Mouse (Mus musculus) ES-E14 (cell line): ENCODE measurements around the gene Acsf2. TPM values are rescaled to one million over a fixed set of nuclear protein-coding genes. Genes with fewer than 3 reads are reported as not detected.

Experiments
- DNase-seq: peaks from one replicate; pipeline ENCODE4 v3.0.0-alpha.2; 2013; ENCODE audit warnings: low read depth, low spot score
- H3K27ac ChIP-seq: 2 replicates; pipeline ENCODE4 v1.5.1; 2012; ENCODE audit warnings: low read depth, mild to moderate bottlenecking, low read length, moderate library complexity, mixed read lengths; ENCODE audit not compliant: poor library complexity, insufficient read depth, severe bottlenecking
- H3K36me3 ChIP-seq: 2 replicates; pipeline ENCODE4 v1.6.1; 2012; ENCODE audit warnings: mild to moderate bottlenecking, low read length, moderate library complexity, mixed read lengths; ENCODE audit not compliant: control insufficient read depth, poor library complexity, insufficient read depth, severe bottlenecking
- H3K4me1 ChIP-seq, 2 experiments: fragments of 150-350 bp in 1 of 2; sonication (generic) in 1 of 2; 2 replicates each; pipeline ENCODE4 v1.6.1; 2012; ENCODE audit warnings: low read length in 2 of 2, mild to moderate bottlenecking in 1 of 2, mixed read lengths in 1 of 2; ENCODE audit not compliant: control insufficient read depth in 2 of 2, insufficient read depth in 2 of 2, poor library complexity in 1 of 2
- H3K4me3 ChIP-seq, 2 experiments: fragments of 150-350 bp in 1 of 2; sonication (generic) in 1 of 2; 2 replicates each; pipeline ENCODE4 v1.5.1; 2012; ENCODE audit warnings: low read length in 2 of 2, low read depth in 1 of 2, mild to moderate bottlenecking in 1 of 2, mixed read lengths in 1 of 2; ENCODE audit not compliant: insufficient read depth in 1 of 2, poor library complexity in 1 of 2, severe bottlenecking in 1 of 2
- H3K9ac ChIP-seq: 2 replicates; pipeline ENCODE4 v1.6.1; 2012; ENCODE audit warnings: low read depth, mild to moderate bottlenecking, low read length, mixed read lengths; ENCODE audit not compliant: poor library complexity, insufficient read depth, severe bottlenecking
- H3K9me3 ChIP-seq: fragments of 150-350 bp; sonication (generic); 2 replicates; pipeline ENCODE4 v1.6.1; 2012; ENCODE audit warnings: low read depth, mild to moderate bottlenecking, low read length; ENCODE audit not compliant: control insufficient read depth, insufficient read depth
- CHD2 ChIP-seq: IDR thresholded peaks from 2 replicates; pipeline ENCODE4 v1.6.1; 2014; ENCODE audit warnings: mild to moderate bottlenecking, low read depth, low read length, inconsistent platforms
- HCFC1 ChIP-seq: IDR thresholded peaks from 2 replicates; pipeline ENCODE4 v1.6.1; 2012; ENCODE audit warnings: low read length, inconsistent platforms, borderline replicate concordance; ENCODE audit not compliant: insufficient read depth
- MAFK ChIP-seq: IDR thresholded peaks from 2 replicates; pipeline ENCODE4 v1.6.1; 2014; ENCODE audit warnings: mild to moderate bottlenecking, low read depth, low read length, inconsistent platforms; ENCODE audit not compliant: insufficient read depth
- ZC3H11A ChIP-seq: IDR thresholded peaks from 2 replicates; pipeline ENCODE4 v1.6.1; 2012; ENCODE audit warnings: low read depth, mild to moderate bottlenecking, inconsistent platforms, low read length, borderline replicate concordance
- ZNF384 ChIP-seq: IDR thresholded peaks from 2 replicates; pipeline ENCODE4 v1.6.1; 2012; ENCODE audit warnings: low read depth, low read length, inconsistent platforms
- in situ Hi-C, 2 experiments: fragments of 600-800 bp; cut with MboI; formaldehyde crosslinking; loops; one replicate each; pipeline ENCODE4 v1.15.1; 2025; ENCODE audit warnings: low sequenced_read_pairs in 2 of 2, inconsistent platforms in 1 of 2; ENCODE audit not compliant: unreplicated experiment in 2 of 2
- total RNA-seq: library from RNA; depleted of rRNA; stranded (reverse); fragments of 300-350 nt; gene quantifications from 2 replicates; pipeline ENCODE4 v1.2.3, GENCODE M21; 2012

Acsf2 gene
- total RNA-seq, 1 experiment, result 7.4 TPM

DNA sequence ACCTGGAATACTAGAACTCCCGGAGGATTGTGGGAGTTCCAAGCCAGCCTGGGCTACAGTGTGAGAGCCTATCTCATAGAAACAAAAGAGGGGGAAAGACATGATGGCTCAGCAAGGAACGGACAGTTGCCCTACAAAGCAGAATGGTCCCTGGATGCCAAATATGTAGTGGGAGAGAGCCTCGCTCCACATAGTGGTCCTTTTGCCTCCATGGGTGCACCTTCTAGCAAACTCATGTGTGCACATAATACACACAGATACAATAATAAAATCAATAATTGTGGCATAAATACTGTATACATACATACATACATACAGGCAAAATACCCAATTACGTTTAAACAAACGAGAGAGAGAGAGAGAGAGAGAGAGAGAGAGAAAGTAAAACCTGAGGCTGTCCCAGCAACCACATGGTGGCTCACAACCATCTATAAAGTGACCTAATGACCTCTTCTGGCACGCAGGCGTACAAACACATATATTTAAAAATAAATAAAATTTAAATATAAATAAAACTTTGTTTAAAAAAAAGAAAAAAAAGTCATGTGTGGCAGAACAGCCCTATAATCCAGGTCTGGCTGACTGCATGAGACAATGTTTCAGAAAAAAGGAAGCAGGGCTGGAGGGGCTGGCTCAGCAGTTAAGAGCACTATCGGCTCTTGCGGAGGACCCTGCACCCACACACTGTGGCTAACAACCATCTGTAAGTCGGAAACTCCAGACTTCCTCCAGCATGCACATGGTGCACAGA lies 51.8 kb downstream of the Acsf2 start:
- TF ChIP-seq ZNF384 (no peak), ZC3H11A (no peak), HCFC1 (no peak), CHD2 (no peak), MAFK (no peak)
- no peak overlapping the region for H3K4me3 ChIP-seq
- DNase-seq, result no peak
- in situ Hi-C loops, result no loop called here
- H3K4me1 ChIP-seq, result peaks cover 0 to 6% of the 10 kb centered on the region in 2 experiments; a peak in 1 of 4 replicates
- H3K27ac ChIP-seq, result no peak overlapping the region
- H3K9ac ChIP-seq, result peak overlapping the region; percentile 7; the same call in 1 of the 2 replicates
- H3K36me3 ChIP-seq, result no peaks in the 10 kb centered on the region
- no peaks in the 10 kb centered on the region for H3K9me3 ChIP-seq

- Histone ChIP-seq H3K27ac (no peak within 1 kb of the TSS), H3K9me3 (no peaks in the 10 kb centered on the region), H3K9ac (peak within 1 kb of the TSS; percentile 82), H3K4me1 (peaks cover 0 to 6% of the 10 kb centered on the region in 2 experiments; a peak in 1 of 4 replicates), H3K36me3 (no peaks in the 10 kb centered on the region), H3K4me3 (peak within 1 kb of the TSS; percentile 76 to 81)
- in situ Hi-C loops, result no loop called here
- DNase-seq, result peak; percentile 82
- TF ChIP-seq CHD2, result no peak
- no peak for TF ChIP-seq ZC3H11A
- no peak for TF ChIP-seq MAFK
- TF ChIP-seq HCFC1, result no peak
Measured at GRCm38 (mm10) chr11:94548888-94549690, 52.6 kb downstream of the Acsf2 start, which contains the start of gene Rsad1. TSS of gene Rsad1 (minus strand) at chr11:94549255.

DNA sequence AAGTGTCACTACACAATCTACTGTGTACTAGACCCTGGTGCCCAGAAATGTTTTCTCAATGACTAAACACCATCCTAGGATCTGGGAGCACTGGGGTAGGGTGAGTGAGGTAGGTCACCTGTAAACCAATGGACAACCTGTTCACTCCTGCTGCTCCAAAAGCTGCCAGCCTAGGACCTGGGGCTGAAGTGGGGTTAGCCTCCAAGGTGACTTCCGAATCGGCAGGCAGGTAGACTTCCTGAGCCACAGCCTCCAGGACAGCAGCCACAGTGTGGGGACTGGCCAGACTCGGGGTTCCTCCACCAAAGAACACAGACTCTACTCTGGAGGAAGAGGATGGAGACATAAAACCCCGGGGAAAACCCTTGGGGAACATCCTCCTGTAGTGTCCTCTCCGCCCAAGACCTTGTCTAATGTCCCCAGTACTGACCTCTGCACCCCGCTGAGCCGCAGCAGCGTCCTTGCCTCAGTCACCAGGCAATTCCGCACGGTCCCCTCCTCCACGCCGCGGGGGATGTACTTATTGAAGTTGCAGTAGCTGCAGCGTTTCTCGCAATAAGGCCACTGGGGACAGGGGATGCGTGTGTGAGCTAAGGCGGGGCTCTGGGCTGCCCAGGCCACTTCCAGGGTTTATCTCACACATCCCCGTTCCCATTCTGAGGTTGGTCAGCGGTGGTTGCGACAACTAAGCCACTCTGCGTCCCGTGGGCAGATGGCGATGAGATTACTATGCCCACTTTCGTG lies 53.5 kb downstream of the Acsf2 start:
- no peak for DNase-seq
- TF ChIP-seq CHD2 (no peak), ZC3H11A (no peak), HCFC1 (no peak), MAFK (no peak), ZNF384 (no peak)
- in situ Hi-C loops, result no loop called here
- peak overlapping the region; percentile 82 for H3K9ac ChIP-seq
- H3K9me3 ChIP-seq, result no peaks in the 10 kb centered on the region
- no peaks in the 10 kb centered on the region for H3K36me3 ChIP-seq
- H3K27ac ChIP-seq, result no peak overlapping the region
- H3K4me1 ChIP-seq, result peaks cover 0 to 6% of the 10 kb centered on the region in 2 experiments; a peak in 1 of 4 replicates
- peak overlapping the region; percentile 76 to 81 for H3K4me3 ChIP-seq

DNA sequence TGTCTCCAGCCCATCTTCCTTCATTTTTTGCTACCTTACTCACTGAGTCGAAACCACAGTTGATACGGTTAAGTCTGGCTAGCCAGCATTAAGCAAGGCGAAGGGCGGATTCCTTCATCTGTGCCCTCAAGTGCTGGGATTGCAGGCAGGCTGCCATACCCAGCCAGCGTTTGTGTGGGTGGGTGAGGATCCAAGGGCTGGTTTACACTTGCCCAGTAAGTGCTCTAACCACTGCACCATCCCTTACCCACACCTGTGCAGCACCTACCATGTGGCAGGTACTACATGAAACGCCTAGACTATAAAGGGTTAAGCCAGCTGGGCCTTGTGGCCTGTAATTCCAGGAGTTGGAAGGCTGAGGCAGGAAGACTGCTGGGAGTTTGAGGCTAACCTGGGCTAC lies 54.4 kb downstream of the Acsf2 start:
- Histone ChIP-seq H3K9ac (no peak overlapping the region), H3K4me1 (peaks cover 0 to 6% of the 10 kb centered on the region in 2 experiments; a peak in 1 of 4 replicates), H3K9me3 (no peaks in the 10 kb centered on the region), H3K36me3 (no peaks in the 10 kb centered on the region), H3K4me3 (no peak overlapping the region), H3K27ac (no peak overlapping the region)
- TF ChIP-seq CHD2, result no peak
- TF ChIP-seq ZC3H11A, result no peak
- TF ChIP-seq HCFC1, result no peak
- no peak for TF ChIP-seq MAFK
- no peak for TF ChIP-seq ZNF384
- in situ Hi-C loops, result no loop called here
- DNase-seq, result no peak
